Mouse (Mus musculus): ENCODE measurements around the gene Phf12. TPM values are rescaled to one million over a fixed set of nuclear protein-coding genes. Genes with fewer than 3 reads are reported as not detected.
A peak's percentile ranks its signal among the peaks of the same experiment; 100 is the strongest.

The Phf12 gene
- polyA plus RNA-seq, 1 experiment from 2014 or later, result 19.6 TPM

DNA sequence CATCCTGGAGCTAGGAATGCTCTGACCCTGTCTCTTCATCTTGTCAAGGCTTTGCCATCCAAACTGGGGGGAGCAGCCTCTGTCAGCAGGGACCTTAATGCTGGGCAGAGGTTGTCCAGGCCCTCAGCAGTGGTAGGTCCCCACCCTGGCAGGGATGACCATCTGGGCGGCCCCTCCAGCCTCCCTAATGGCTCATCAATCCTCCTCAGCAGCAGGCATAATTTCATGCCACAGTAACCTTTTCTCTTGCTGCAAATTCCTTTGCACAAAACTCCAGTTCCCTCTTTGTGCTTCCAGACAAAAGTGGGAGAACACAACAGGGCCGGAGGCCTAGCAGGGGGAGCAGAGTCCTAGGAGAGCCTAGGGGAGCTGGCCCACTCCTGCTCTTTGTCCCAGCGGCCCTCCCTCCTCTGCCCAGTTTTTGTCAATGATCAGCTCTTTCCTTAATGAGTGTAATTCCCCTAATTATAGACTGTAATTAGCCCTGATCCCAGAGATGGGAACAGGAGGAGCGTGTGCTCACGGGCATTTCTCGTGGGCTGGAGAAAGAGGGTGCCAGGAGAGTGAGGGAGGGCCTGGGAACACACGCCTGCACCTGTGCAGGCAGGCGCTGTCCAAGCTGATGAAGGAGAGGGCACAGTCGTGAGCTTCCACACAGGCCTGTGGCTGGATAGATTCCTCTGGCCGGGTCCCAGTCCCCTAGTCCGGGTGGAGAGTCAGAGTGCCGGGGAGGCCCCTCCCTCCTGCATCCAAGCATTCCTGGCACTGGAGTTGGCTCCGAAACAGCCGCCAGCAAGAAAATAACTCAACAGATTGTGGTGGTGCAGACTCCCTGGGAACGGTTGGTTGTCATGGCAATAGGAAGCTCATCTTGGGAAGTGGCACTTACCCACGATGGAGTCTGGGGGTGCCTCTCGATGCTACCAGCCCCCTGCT lies 17.2 kb upstream of the Phf12 start:
- peak overlapping the region; percentile 20; the same call in 1 of the 2 replicates for H3K9ac ChIP-seq (ENCODE audit: low read length)
- WGBS, result 7% methylated on average over 17 of the region's 17 CpGs

DNA sequence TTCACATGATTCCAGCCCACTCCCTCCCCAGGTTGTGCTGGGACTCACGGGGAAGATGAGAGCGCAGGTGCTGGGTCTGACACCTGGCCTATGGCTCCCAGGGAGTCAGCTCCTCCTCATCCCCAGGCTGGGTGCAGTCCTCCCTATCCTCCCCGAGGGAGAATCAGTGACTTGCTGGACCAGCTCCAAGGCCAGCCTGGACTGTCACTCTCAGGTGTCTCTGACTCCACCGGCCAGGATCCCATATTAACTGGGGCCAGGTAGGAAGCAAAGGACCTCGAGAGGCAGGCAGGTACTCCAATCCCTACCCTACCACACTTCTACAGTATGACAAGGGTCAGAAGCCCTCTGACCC lies 16.5 kb upstream of the Phf12 start:
- Histone ChIP-seq H3K27me3 (ENCODE audit: control insufficient read depth, insufficient read depth, low read length) (peaks cover 24% of the 10 kb centered on the region), H3K4me1 (ENCODE audit: control insufficient read depth, insufficient read depth, low read length) (peaks cover 14% of the 10 kb centered on the region), H3K4me3 (ENCODE audit: low read depth, low read length) (no peak overlapping the region), H3K27ac (ENCODE audit: low read depth, low read length) (no peak overlapping the region), H3K36me3 (ENCODE audit: control insufficient read depth, insufficient read depth, low read length) (no peaks in the 10 kb centered on the region), H3K9ac (ENCODE audit: low read length) (no peak overlapping the region), H3K4me2 (ENCODE audit: low read depth) (no peak overlapping the region), H3K9me3 (ENCODE audit: control insufficient read depth, low read length) (no peaks in the 10 kb centered on the region)
- ATAC-seq (ENCODE audit: insufficient read depth, low FRiP score, low TSS enrichment) (no peak; the same call in 1 of the 2 replicates), DNase-seq (ENCODE audit: low spot score) (no peak)
- 56% methylated on average over 5 of the region's 5 CpGs for WGBS

More for the DNA sequence above, 17.2 kb upstream of the Phf12 start:
- ATAC-seq (ENCODE audit: insufficient read depth, low FRiP score, low TSS enrichment) (peak; percentile 86), DNase-seq (ENCODE audit: low spot score) (peak; percentile 77)
- Histone ChIP-seq H3K36me3 (ENCODE audit: control insufficient read depth, insufficient read depth, low read length) (no peaks in the 10 kb centered on the region), H3K4me3 (ENCODE audit: low read depth, low read length) (no peak overlapping the region), H3K27me3 (ENCODE audit: control insufficient read depth, insufficient read depth, low read length) (peaks cover 31% of the 10 kb centered on the region), H3K4me1 (ENCODE audit: control insufficient read depth, insufficient read depth, low read length) (peaks cover 14% of the 10 kb centered on the region), H3K4me2 (ENCODE audit: low read depth) (peak overlapping the region; percentile 18; the same call in 1 of the 2 replicates), H3K27ac (ENCODE audit: low read depth, low read length) (peak overlapping the region; percentile 60), H3K9me3 (ENCODE audit: control insufficient read depth, low read length) (no peaks in the 10 kb centered on the region)

DNA sequence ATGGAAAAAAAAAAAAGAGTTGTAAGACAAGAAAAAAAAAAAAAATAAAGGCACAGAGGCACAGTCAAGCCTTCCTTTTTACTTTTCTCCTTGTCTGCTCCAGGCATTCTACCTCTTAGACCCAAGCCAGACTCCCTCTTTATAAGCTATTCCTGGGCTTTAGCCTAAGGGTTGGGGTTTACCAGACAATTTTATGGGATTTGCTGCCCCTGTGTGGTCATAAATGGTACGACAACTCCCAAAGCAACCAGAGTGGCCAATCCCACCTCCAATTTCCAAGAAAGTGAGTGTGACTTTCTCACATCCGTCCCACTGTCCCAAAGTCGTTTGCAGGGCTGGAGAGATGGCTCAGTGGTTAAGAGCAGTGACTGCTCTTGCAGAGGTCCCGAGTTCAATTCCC lies 15.4 kb upstream of the Phf12 start:
- under 1% methylated on average over 4 of the region's 4 CpGs for WGBS

DNA sequence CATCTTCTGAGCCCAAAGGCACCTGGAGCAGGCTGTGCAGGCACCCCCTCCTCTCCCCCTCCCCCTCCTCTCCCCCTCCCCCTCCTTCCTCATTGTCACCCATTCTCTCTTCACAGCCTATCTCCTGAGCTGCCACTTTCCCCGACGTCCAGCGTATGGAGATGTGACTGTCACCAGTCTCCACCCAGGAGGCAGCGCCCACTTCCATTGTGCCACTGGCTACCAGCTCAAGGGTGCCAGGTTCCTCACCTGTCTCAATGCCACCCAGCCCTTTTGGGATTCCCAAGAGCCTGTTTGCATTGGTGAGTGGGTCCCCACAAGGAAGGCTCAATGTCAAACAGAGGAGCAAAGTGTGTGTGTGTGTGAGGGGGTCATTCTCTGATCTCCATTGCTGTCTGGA lies 13.8 kb upstream of the Phf12 start:
- WGBS, result 88% methylated on average over 4 of the region's 4 CpGs
- ATAC-seq (ENCODE audit: insufficient read depth, low FRiP score, low TSS enrichment), result no peak
- H3K9ac ChIP-seq (ENCODE audit: low read length), result no peak overlapping the region

More for the DNA sequence above, 15.4 kb upstream of the Phf12 start:
- H3K4me3 ChIP-seq (ENCODE audit: low read depth, low read length), result no peak overlapping the region
- no peaks in the 10 kb centered on the region for H3K36me3 ChIP-seq (ENCODE audit: control insufficient read depth, insufficient read depth, low read length)
- DNase-seq (ENCODE audit: low spot score), result peak; percentile 80
- H3K9me3 ChIP-seq (ENCODE audit: control insufficient read depth, low read length), result no peaks in the 10 kb centered on the region
- ATAC-seq (ENCODE audit: insufficient read depth, low FRiP score, low TSS enrichment), result no peak
- peaks cover 14% of the 10 kb centered on the region for H3K4me1 ChIP-seq (ENCODE audit: control insufficient read depth, insufficient read depth, low read length)
- peaks cover 18% of the 10 kb centered on the region for H3K27me3 ChIP-seq (ENCODE audit: control insufficient read depth, insufficient read depth, low read length)
- no peak overlapping the region for H3K4me2 ChIP-seq (ENCODE audit: low read depth)
- no peak overlapping the region for H3K9ac ChIP-seq (ENCODE audit: low read length)
- no peak overlapping the region for H3K27ac ChIP-seq (ENCODE audit: low read depth, low read length)

DNA sequence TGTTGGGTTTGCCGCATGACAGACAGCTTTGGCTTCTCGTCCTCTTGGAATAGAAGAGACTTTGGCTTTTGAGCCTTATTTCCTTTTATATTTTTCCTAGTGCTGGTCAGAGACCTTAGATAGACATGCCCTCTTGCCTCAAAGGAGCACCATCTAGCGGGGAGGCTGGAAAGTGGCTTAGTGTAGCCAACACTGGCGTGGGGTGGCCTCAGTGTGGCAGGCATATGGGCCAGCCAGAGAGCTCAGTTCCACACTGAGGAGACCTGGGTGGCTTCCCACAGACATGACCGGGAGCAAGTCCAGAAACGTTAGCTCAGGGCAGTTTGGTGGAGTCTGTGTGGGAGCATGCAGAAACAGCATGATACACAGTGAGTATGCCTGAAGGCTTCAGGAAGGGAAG lies 11.8 kb upstream of the Phf12 start:
- peaks cover under 1% of the 10 kb centered on the region; the same call in 1 of the 2 replicates for H3K4me1 ChIP-seq (ENCODE audit: control insufficient read depth, insufficient read depth, low read length)
- no peak overlapping the region for H3K4me3 ChIP-seq (ENCODE audit: low read depth, low read length)
- ATAC-seq (ENCODE audit: insufficient read depth, low FRiP score, low TSS enrichment) (no peak), DNase-seq (ENCODE audit: low spot score) (no peak)
- peaks cover 7% of the 10 kb centered on the region; the same call in 1 of the 2 replicates for H3K27me3 ChIP-seq (ENCODE audit: control insufficient read depth, insufficient read depth, low read length)
- no peak overlapping the region for H3K9ac ChIP-seq (ENCODE audit: low read length)
- H3K4me2 ChIP-seq (ENCODE audit: low read depth), result no peak overlapping the region
- no peaks in the 10 kb centered on the region for H3K36me3 ChIP-seq (ENCODE audit: control insufficient read depth, insufficient read depth, low read length)
- WGBS, result 80% methylated on average over 6 of the region's 6 CpGs
- H3K27ac ChIP-seq (ENCODE audit: low read depth, low read length), result no peak overlapping the region
- H3K9me3 ChIP-seq (ENCODE audit: control insufficient read depth, low read length), result no peaks in the 10 kb centered on the region

More for the DNA sequence above, 13.8 kb upstream of the Phf12 start:
- H3K9me3 ChIP-seq (ENCODE audit: control insufficient read depth, low read length), result no peaks in the 10 kb centered on the region
- no peak overlapping the region for H3K4me3 ChIP-seq (ENCODE audit: low read depth, low read length)
- no peak overlapping the region for H3K27ac ChIP-seq (ENCODE audit: low read depth, low read length)
- no peaks in the 10 kb centered on the region for H3K36me3 ChIP-seq (ENCODE audit: control insufficient read depth, insufficient read depth, low read length)
- 0 out of 2 replicates have a peak, but pooled peaks cover 7% of the 10 kb centered on the region for H3K27me3 ChIP-seq (ENCODE audit: control insufficient read depth, insufficient read depth, low read length)
- no peak overlapping the region for H3K4me2 ChIP-seq (ENCODE audit: low read depth)
- no peak for DNase-seq (ENCODE audit: low spot score)
- H3K4me1 ChIP-seq (ENCODE audit: control insufficient read depth, insufficient read depth, low read length), result peaks cover 14% of the 10 kb centered on the region

DNA sequence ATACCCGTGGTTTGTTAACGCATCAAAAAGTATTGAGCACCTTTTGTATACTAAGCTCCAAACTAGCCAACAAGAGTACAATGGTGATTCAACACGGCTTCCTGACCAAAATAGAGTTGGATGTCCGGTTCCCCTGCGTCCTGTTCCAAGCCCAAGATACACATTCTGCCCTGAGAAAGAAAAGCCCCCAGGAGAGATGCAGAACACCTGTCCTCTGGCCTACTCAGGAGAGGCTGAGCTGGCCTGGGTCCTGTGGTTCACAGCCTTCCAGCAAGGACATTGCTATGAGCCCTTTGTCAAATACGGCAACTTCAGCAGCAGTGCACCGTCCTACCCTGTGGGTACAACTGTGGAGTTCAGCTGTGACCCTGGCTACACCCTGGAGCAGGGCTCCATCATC lies 9.0 kb upstream of the Phf12 start:
- WGBS, result 88% methylated on average over 7 of the region's 7 CpGs
- ATAC-seq (ENCODE audit: insufficient read depth, low FRiP score, low TSS enrichment) (no peak), DNase-seq (ENCODE audit: low spot score) (no peak)
- H3K27ac ChIP-seq (ENCODE audit: low read depth, low read length), result no peak overlapping the region
- H3K4me1 ChIP-seq (ENCODE audit: control insufficient read depth, insufficient read depth, low read length), result no peaks in the 10 kb centered on the region
- no peaks in the 10 kb centered on the region for H3K9me3 ChIP-seq (ENCODE audit: control insufficient read depth, low read length)
- H3K36me3 ChIP-seq (ENCODE audit: control insufficient read depth, insufficient read depth, low read length), result no peaks in the 10 kb centered on the region
- no peak overlapping the region for H3K9ac ChIP-seq (ENCODE audit: low read length)
- peaks cover 2% of the 10 kb centered on the region; the same call in 1 of the 2 replicates for H3K27me3 ChIP-seq (ENCODE audit: control insufficient read depth, insufficient read depth, low read length)
- H3K4me3 ChIP-seq (ENCODE audit: low read depth, low read length), result no peak overlapping the region
- H3K4me2 ChIP-seq (ENCODE audit: low read depth), result no peak overlapping the region

DNA sequence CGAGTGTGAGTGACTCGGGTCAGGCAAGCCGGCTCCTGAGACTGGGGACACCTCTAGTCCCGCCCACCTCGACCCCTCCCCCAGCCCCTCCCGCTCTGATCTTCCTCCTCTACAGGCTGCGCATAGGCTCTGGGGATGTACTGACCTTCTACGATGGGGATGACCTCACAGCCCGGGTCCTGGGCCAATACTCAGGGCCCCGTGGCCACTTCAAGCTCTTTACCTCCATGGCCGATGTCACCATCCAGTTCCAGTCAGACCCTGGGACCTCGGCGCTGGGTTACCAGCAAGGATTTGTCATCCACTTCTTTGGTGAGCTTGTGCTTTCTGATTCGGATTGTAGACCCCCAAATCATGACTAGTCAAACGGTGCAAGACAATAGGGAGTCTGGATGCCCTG lies 8.2 kb upstream of the Phf12 start:
- H3K4me2 ChIP-seq (ENCODE audit: low read depth), result no peak overlapping the region
- no peak for DNase-seq (ENCODE audit: low spot score)
- WGBS, result 50% methylated on average over 15 of the region's 15 CpGs
- H3K27ac ChIP-seq (ENCODE audit: low read depth, low read length), result no peak overlapping the region
- no peak overlapping the region for H3K9ac ChIP-seq (ENCODE audit: low read length)
- H3K36me3 ChIP-seq (ENCODE audit: control insufficient read depth, insufficient read depth, low read length), result no peaks in the 10 kb centered on the region
- no peaks in the 10 kb centered on the region for H3K4me1 ChIP-seq (ENCODE audit: control insufficient read depth, insufficient read depth, low read length)
- H3K9me3 ChIP-seq (ENCODE audit: control insufficient read depth, low read length), result no peaks in the 10 kb centered on the region
- ATAC-seq (ENCODE audit: insufficient read depth, low FRiP score, low TSS enrichment), result no peak
- peaks cover 2% of the 10 kb centered on the region; the same call in 1 of the 2 replicates for H3K27me3 ChIP-seq (ENCODE audit: control insufficient read depth, insufficient read depth, low read length)
- H3K4me3 ChIP-seq (ENCODE audit: low read depth, low read length), result no peak overlapping the region

DNA sequence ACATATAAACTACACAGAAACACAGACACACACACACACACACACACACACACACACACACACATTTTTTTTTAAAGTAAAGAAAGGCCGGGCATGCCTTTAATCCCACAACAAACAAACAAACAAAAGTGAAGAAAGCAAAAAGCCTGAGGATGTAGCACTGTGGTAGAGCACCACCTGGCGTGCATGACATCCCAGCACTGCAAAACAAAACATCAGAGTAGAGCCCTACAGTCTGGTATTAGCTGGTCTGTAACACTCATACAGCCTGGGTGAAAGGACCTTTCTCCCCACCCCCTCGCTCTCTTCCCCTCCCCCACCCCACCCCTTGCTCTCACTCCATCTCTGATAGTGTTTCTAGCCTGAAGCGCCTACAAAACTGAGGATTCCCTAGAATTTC lies 6.7 kb upstream of the Phf12 start:
- Histone ChIP-seq H3K9me3 (ENCODE audit: control insufficient read depth, low read length) (no peaks in the 10 kb centered on the region), H3K9ac (ENCODE audit: low read length) (no peak overlapping the region), H3K36me3 (ENCODE audit: control insufficient read depth, insufficient read depth, low read length) (no peaks in the 10 kb centered on the region), H3K4me3 (ENCODE audit: low read depth, low read length) (no peak overlapping the region), H3K27ac (ENCODE audit: low read depth, low read length) (no peak overlapping the region), H3K27me3 (ENCODE audit: control insufficient read depth, insufficient read depth, low read length) (peaks cover 2% of the 10 kb centered on the region; the same call in 1 of the 2 replicates), H3K4me2 (ENCODE audit: low read depth) (no peak overlapping the region), H3K4me1 (ENCODE audit: control insufficient read depth, insufficient read depth, low read length) (no peaks in the 10 kb centered on the region)
- DNase-seq (ENCODE audit: low spot score) (no peak), ATAC-seq (ENCODE audit: insufficient read depth, low FRiP score, low TSS enrichment) (no peak)
- 37% methylated on average over 4 of the region's 4 CpGs for WGBS

DNA sequence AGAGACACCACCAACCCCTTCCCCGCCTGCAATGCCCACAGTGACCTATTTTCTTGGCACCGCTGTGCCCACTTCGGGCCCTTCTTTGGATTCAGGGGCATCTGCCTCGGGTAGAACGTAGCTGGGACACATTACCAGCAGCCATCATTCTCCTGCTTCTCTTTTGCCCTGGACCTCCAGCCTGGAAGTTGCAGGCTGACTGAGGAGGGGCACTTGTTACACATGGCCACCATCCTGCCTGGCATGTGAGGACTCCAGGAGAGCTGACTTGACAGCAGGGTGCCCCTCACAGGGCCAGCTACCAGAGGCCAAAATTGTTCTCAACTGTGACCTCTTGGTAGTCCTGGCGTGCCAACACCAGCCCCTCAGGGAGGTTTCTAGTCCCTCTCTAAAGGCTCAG lies 4.4 kb upstream of the Phf12 start:
- Histone ChIP-seq H3K27me3 (ENCODE audit: control insufficient read depth, insufficient read depth, low read length) (no peaks in the 10 kb centered on the region; the same call in 1 of the 2 replicates), H3K4me3 (ENCODE audit: low read depth, low read length) (no peak overlapping the region), H3K4me2 (ENCODE audit: low read depth) (no peak overlapping the region), H3K9me3 (ENCODE audit: control insufficient read depth, low read length) (no peaks in the 10 kb centered on the region), H3K27ac (ENCODE audit: low read depth, low read length) (no peak overlapping the region), H3K9ac (ENCODE audit: low read length) (no peak overlapping the region), H3K4me1 (ENCODE audit: control insufficient read depth, insufficient read depth, low read length) (no peaks in the 10 kb centered on the region), H3K36me3 (ENCODE audit: control insufficient read depth, insufficient read depth, low read length) (no peaks in the 10 kb centered on the region)
- ATAC-seq (ENCODE audit: insufficient read depth, low FRiP score, low TSS enrichment) (no peak), DNase-seq (ENCODE audit: low spot score) (no peak)
- WGBS, result 81% methylated on average over 6 of the region's 6 CpGs
